Mouse (Mus musculus) liver, embryonic 14.5 days (tissue): ENCODE measurements around the gene Tex26. TPM values are rescaled to one million over a fixed set of nuclear protein-coding genes. Genes with fewer than 3 reads are reported as not detected.

Source experiments
- ATAC-seq: fragments of 200-750 bp; cut with Nextera tagmentation; 2 replicates; pipeline ENCODE4 v1.8.0; 2017; ENCODE audit warnings: moderate number of reproducible peaks, mild to moderate bottlenecking, moderate library complexity; ENCODE audit not compliant: insufficient read depth
- DNase-seq, 3 experiments: peaks; one replicate each; pipeline ENCODE4 v3.0.0-alpha.2; 2012 to 2013; ENCODE audit warnings: low read depth in 3 of 3, low spot score in 3 of 3
- H3K27ac ChIP-seq: fragments of 300-500 bp; sonication (generic); 2 replicates; pipeline ENCODE4 v1.5.1; 2014; ENCODE audit warnings: moderate library complexity, mild to moderate bottlenecking, control low read depth, inconsistent platforms
- H3K27me3 ChIP-seq: fragments of 300-500 bp; sonication (generic); 2 replicates; pipeline ENCODE4 v1.6.1; 2014; ENCODE audit warnings: mild to moderate bottlenecking, low read length, moderate library complexity; ENCODE audit not compliant: control insufficient read depth, insufficient read depth
- H3K36me3 ChIP-seq: fragments of 300-500 bp; sonication (generic); replicated peaks from 2 replicates; pipeline ENCODE4 v1.6.1; 2014; ENCODE audit warnings: low read depth; ENCODE audit not compliant: control insufficient read depth, insufficient read depth
- H3K4me1 ChIP-seq, 2 experiments: fragments of 200-500 bp in 1 of 2; fragments of 300-500 bp in 1 of 2; sonication (generic) in 1 of 2; replicated peaks; 2 replicates each; pipeline ENCODE4 v1.6.1; 2012 to 2014; ENCODE audit warnings: antibody characterized with exemption in 1 of 2, inconsistent platforms in 1 of 2, low read length in 1 of 2; ENCODE audit not compliant: control insufficient read depth in 2 of 2, insufficient read depth in 2 of 2
- H3K4me2 ChIP-seq: fragments of 300-500 bp; sonication (generic); 2 replicates; pipeline ENCODE4 v1.6.1; 2014; ENCODE audit warnings: low read depth, mild to moderate bottlenecking, control low read depth, moderate library complexity
- H3K4me3 ChIP-seq, 2 experiments: fragments of 200-500 bp in 1 of 2; fragments of 300-500 bp in 1 of 2; sonication (generic) in 1 of 2; 2 replicates each; pipeline ENCODE4 v1.5.1; 2012 to 2014; ENCODE audit warnings: low read depth in 2 of 2, low read length in 2 of 2, mild to moderate bottlenecking in 2 of 2, control low read depth in 1 of 2, inconsistent platforms in 1 of 2, moderate library complexity in 1 of 2; ENCODE audit not compliant: insufficient read depth in 1 of 2
- H3K9ac ChIP-seq: fragments of 300-500 bp; sonication (generic); replicated peaks from 2 replicates; pipeline ENCODE4 v1.6.1; 2014; ENCODE audit warnings: mild to moderate bottlenecking, control low read depth, moderate library complexity
- H3K9me3 ChIP-seq: fragments of 300-500 bp; sonication (generic); 2 replicates; pipeline ENCODE4 v1.6.1; 2016; ENCODE audit warnings: low read length, mixed read lengths; ENCODE audit not compliant: control insufficient read depth
- CTCF ChIP-seq: IDR thresholded peaks from 2 replicates; pipeline ENCODE4 v1.5.1; 2016; ENCODE audit warnings: antibody characterized with exemption, low read depth, control low read depth
- EP300 ChIP-seq: IDR thresholded peaks from 2 replicates; pipeline ENCODE4 v1.6.1; 2016; ENCODE audit warnings: antibody characterized with exemption, low read depth
- WGBS: fragments of 180-500 bp; shearing (Covaris S2); extraction: QIAGEN DNeasy Blood & Tissue Kit; methylation state at CpG from one replicate; pipeline ENCODE4 v1.1.7; 2014; ENCODE audit not compliant: insufficient replicate concordance; 5-methylcytosine and 5-hydroxymethylcytosine counted together
- polyA plus RNA-seq, 2 experiments: library from polyadenylated mRNA; depleted of rRNA in 1 of 2; stranded (reverse) in 1 of 2; unstranded in 1 of 2; fragments of >200 nt; fragmentation: Nextera tagmentation in 1 of 2; extraction: Ambion mirVana in 1 of 2; gene quantifications; 2 replicates each; pipeline versions ENCODE4 v1.2.1 to v1.2.3; 2012 to 2014

Tex26 gene
- polyA plus RNA-seq, 2 experiments = 0.30 TPM; not detected in 1

DNA sequence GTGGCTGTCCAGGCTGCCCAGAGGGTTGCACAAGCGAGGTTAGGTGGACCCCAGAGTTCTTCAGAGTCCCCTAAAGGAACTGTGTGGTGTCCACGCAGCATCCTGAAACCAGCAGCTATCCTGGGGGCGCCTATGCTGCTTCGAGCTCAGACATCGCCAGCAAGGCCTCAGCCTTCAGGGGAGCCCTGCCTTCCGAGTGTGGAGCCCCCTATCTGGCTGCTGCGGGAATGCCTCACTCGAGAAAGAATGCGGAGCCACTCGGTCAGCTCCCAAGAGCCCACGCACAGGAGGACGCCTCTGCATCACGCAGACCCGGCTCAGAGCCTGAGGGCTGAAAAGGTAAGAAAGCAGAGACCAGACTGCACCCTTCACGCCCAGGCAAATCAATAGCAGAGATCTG, 50.8 kb downstream of the Tex26 start:
- Histone ChIP-seq H3K9ac (no peak overlapping the region), H3K27me3 (no peaks in the 10 kb centered on the region), H3K9me3 (no peaks in the 10 kb centered on the region), H3K36me3 (no peaks in the 10 kb centered on the region), H3K4me3 (no peak overlapping the region), H3K4me1 (no peaks in the 10 kb centered on the region), H3K27ac (no peak overlapping the region), H3K4me2 (no peak overlapping the region)
- 58% methylated on average over 15 of the region's 15 CpGs for WGBS
- no peak for TF ChIP-seq CTCF
- TF ChIP-seq EP300 = no peak
- ATAC-seq = no peak
- no peak for DNase-seq

GRCm38 (mm10) chr5:149495655-149496054, 56.2 kb downstream of the Tex26 start:
- 33% methylated on average over 6 of the region's 6 CpGs for WGBS
- ATAC-seq = no peak
- DNase-seq = no peak

GRCm38 (mm10) chr5:149496401-149497066, 57.1 kb downstream of the Tex26 start:
- H3K27me3 ChIP-seq = no peaks in the 10 kb centered on the region
- no peak for TF ChIP-seq CTCF
- TF ChIP-seq EP300 = no peak
- H3K4me3 ChIP-seq = no peak overlapping the region
- H3K36me3 ChIP-seq = no peaks in the 10 kb centered on the region
- ATAC-seq (no peak), DNase-seq (no peak)
- 65% methylated on average over 12 of the region's 12 CpGs for WGBS
- no peaks in the 10 kb centered on the region for H3K9me3 ChIP-seq
- no peaks in the 10 kb centered on the region for H3K4me1 ChIP-seq
- H3K9ac ChIP-seq = no peak overlapping the region
- no peak overlapping the region for H3K27ac ChIP-seq
- H3K4me2 ChIP-seq = no peak overlapping the region

More at GRCm38 (mm10) chr5:149495655-149496054, 56.2 kb downstream of the Tex26 start:
- no peaks in the 10 kb centered on the region for H3K9me3 ChIP-seq
- no peak overlapping the region for H3K9ac ChIP-seq
- no peaks in the 10 kb centered on the region for H3K4me1 ChIP-seq
- TF ChIP-seq CTCF (no peak), EP300 (no peak)
- no peak overlapping the region for H3K27ac ChIP-seq
- H3K4me2 ChIP-seq = no peak overlapping the region
- H3K27me3 ChIP-seq = no peaks in the 10 kb centered on the region
- H3K4me3 ChIP-seq = no peak overlapping the region
- no peaks in the 10 kb centered on the region for H3K36me3 ChIP-seq

- H3K4me3 ChIP-seq = no peak overlapping the region
- no peak overlapping the region for H3K27ac ChIP-seq
- H3K36me3 ChIP-seq = no peaks in the 10 kb centered on the region
- ATAC-seq (no peak), DNase-seq (no peak)
- H3K9ac ChIP-seq = no peak overlapping the region
- no peaks in the 10 kb centered on the region for H3K9me3 ChIP-seq
- no peaks in the 10 kb centered on the region for H3K27me3 ChIP-seq
- 44% methylated on average over 4 of the region's 4 CpGs for whole genome bisulfite sequencing
- no peaks in the 10 kb centered on the region for H3K4me1 ChIP-seq
- no peak for TF ChIP-seq EP300
- H3K4me2 ChIP-seq = no peak overlapping the region
Observed at GRCm38 (mm10) chr5:149499936-149500335, 60.5 kb downstream of the Tex26 start.

DNA sequence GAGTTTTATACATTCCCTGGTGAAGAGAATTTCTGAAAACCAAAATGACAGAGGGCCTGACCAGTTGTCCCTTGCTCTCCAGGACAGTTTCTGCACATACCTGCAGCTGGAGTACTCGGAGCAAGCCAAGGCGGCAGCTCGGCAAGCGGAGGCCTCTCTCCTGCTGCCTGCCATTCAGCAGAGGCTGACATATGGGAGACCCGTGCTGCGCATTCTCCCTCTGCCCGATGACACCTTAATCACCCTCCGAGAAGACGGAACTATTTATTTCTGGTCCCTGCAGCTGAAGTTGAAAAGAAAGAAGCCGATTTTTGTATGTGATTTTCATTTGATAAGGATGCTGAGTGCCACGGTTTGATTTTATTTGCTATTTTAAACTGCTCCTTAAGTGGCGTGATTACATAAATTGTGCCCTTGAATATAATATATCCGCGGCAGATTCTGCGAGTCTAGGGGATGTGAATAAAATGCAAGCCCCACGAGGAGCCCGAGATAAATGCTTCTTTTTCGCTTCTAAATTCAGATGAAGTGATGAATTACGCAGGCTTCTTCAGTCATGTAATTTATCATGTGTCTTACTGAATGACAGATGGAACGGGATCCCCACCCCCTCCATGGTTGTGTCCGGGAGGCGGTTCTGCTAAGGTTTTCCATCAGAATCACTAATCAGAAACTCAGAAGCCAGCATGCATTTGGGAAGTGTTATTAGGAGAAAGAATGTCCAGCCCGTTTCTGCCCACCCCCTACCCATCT, 64.1 kb downstream of the Tex26 start:
- Histone ChIP-seq H3K9ac (no peak overlapping the region), H3K9me3 (no peaks in the 10 kb centered on the region), H3K4me2 (no peak overlapping the region), H3K27me3 (no peaks in the 10 kb centered on the region), H3K4me1 (no peaks in the 10 kb centered on the region), H3K4me3 (no peak overlapping the region), H3K36me3 (no peaks in the 10 kb centered on the region), H3K27ac (no peak overlapping the region)
- TF ChIP-seq EP300 (no peak), CTCF (no peak)
- DNase-seq (no peak), ATAC-seq (no peak)
- 75% methylated on average over 23 of the region's 23 CpGs for WGBS
